Mouse (Mus musculus) spleen, postnatal 10 days (tissue): ENCODE measurements around the gene Ubb.

ENCODE experiments used
- DNase-seq, 2 experiments: peaks; one replicate each; pipeline ENCODE4 v3.0.0; 2021 to 2022; ENCODE audit warnings: low spot score in 2 of 2

The Ubb gene

DNA sequence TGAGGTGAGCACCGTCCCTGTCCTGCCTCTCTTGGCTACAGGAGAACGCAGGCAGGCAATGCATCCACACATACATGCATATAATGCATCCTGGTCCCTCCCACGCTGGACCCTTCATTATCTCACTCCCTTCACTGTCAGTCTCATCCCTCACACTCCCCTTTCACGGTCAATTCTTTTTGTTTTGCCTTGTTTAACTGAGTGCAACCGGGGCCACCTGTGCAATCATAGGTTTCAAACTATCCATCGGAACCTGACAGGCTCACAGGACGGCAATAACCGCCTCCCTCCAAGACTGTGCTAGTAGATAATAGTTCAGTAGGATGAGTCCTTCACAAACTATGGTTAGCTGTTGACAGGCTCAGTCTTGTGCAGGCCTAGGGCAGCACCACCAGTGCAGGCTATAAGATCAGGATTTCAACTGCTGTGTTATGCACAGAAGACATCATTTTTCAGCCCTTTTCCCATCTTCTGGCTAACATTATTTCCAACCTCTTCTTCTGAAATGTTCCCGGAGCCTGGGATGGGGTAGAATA, 33.8 kb downstream of the Ubb start:
- DNase-seq, result no peak

DNA sequence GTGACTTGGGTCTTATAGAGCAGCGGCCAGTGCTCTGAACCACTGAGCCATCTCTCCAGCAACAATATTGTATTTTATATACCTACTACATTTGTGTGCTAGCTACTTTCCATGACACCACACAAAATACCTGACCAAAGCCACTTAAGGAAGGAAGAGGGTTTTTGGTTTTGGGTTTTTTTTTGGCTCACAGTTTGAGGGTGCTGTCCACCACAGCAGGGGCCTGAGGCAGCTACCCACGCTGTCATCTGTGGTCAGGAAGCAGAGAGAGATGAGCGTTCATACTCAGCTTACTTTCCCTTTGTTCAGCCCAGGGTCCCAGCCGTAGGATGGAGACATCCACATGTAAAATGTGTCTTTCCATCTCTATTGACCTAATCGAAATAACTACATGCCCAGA, 36.1 kb downstream of the Ubb start:
- no peak for DNase-seq

DNA sequence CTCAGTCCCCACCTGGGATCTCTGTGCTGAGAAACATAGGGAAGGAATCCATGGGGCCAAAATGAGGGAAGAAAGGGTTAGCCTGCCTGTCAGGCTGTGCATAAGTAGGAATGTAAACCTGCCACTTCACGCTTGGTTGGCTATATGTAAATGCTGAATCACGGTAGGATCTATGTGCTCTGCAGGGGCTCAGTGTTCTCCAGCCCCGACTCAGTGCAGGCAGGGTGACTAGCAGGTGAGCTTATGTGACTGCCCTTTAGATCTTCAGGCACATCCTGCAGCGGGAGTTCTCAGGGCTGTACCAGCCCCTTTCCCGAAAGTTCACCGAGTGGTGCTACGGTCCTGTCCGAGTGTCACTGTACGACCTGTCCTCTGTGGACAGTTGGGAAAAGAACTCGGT, 38.4 kb downstream of the Ubb start:
- DNase-seq, result no peak

DNA sequence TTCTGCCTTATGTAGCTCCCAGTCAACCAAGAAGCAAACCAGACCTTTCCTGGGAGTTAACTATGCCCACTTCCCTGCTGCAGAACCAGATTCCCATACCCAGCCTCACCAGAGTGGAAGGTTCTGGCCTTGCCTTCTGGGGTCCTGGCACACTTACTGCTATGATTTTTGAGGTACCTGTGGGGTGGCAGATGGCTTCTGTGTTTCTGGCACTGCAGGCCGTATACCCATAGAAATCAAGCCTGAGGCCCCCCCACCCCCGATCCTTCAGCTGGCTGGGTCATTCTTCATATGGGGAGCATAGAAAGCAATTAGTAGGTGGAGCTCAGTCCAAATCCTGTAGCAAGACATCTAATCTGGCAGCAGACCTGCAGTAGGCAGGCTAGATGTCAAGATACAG, 40.1 kb downstream of the Ubb start:
- DNase-seq, result no peak

DNA sequence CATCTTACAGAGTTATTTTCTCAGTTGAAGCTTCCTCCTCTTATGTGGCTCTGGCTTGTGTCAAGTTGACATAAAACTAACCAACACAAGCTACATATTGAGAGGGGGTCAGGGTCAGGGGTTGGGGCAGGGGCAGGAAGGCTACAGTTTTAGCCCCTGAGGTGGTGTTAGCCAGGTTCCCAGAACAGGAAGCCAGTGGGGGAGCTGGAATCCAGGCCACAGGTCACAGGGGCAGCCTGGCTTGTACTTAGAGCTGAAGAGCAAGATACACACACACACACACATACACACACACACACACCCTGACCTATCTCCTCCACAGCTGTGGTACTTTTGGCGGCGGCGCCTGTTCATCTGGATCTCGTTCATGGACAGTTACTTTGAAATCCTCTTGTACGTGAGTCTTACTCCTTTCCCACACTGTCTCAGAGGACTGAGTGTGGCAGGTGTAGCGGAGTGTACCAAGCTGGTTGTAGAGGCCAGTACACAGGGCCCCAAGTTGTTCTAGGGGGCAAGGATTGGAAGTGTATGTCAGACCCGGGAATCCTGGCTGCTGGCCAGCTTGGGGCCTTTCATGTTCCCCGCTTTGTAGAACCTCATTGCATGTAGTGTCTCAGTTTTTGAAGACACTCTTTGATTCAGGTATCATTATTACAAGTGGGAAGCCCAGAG, 41.1 kb downstream of the Ubb start:
- DNase-seq, result no peak

DNA sequence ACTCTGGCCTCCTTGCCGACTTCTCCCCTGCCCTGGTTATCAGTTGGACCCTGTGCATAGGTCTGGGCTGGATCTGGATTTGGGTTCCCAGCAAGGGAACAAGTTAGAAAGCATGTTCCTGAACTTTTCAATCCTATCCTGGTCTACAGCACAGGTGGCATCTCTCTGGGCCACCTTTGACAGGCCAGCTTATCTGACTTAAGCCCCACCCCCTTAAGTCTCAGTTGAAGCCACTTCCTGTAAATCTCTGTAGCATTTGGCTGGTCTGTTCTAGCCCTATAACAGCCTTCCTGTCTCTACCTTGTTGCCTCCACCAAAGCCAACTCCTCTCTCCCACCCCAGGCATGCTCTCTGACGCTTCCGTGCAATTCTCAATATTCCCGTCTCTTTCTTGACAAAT, 47.6 kb downstream of the Ubb start:
- DNase-seq, result no peak

DNA sequence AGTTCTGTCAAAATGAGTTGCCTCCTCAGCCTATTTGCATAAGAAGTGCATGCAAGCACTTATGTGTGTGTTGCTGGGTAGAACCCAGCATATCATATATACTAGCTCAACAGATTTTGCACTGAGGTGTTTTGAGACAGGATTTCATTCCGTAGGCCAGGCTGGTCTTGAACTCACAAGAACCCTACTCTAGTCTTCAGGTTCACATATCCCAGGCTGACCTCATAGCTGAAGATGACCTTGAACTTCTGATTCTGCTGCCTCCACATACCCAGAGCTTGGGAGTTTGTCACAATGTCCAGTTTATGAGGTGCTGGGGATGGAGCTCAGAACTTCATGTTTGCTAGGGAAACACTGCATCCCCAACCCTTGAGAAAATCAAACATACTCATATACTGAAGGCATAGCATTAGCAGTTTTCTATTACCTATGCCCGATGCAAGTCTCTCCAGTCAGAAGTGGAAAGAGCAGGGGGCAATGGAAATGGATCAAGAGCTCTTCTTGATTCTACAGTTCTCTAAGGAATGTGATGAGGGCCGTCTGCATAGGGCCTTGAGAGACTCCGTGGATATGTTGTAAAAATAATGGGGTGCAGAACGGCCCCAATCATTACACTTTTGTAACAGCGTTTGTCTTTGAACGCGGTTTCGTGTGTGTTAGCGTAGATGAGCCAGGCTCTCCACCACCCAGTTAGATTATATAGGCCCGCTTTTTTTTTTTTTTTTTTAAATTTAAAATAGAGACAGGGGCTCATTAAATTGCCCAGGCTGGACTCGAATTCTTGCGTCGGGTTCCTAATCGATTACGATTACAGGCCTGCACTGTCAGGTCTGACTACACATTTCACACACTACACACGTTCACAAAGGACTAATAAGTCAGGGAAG, 51.0 kb downstream of the Ubb start:
- no peak for DNase-seq
